Mouse (Mus musculus) embryonic facial prominence, embryonic 14.5 days (tissue): ENCODE measurements at regions not wholly inside any gene's neighbourhood (a gene's known extent, or its start where the extent isn't known, plus 50 kb on each side); places are given as distances from the start of the nearest gene placed in this dataset.
A peak's percentile ranks its signal among the peaks of the same experiment; 100 is the strongest.

Source experiments
- ATAC-seq: fragments of 200-750 bp; cut with Nextera tagmentation; 2 replicates; pipeline ENCODE4 v1.8.0; 2017; ENCODE audit warnings: low read depth, moderate number of reproducible peaks, moderate TSS enrichment
- DNase-seq: peaks from one replicate; pipeline ENCODE4 v3.0.0-alpha.2; 2015; ENCODE audit warnings: low spot score
- H3K27ac ChIP-seq: fragments of 300-500 bp; sonication (generic); replicated peaks from 2 replicates; pipeline ENCODE4 v1.5.1; 2014; ENCODE audit warnings: low read depth, mild to moderate bottlenecking, low read length, moderate library complexity
- H3K27me3 ChIP-seq: fragments of 300-500 bp; sonication (generic); replicated peaks from 2 replicates; pipeline ENCODE4 v1.6.1; 2014; ENCODE audit warnings: low read length; ENCODE audit not compliant: control insufficient read depth, insufficient read depth
- H3K36me3 ChIP-seq: fragments of 300-500 bp; sonication (generic); 2 replicates; pipeline ENCODE4 v1.6.1; 2014; ENCODE audit warnings: low read length, mixed read lengths; ENCODE audit not compliant: control insufficient read depth, insufficient read depth
- H3K4me1 ChIP-seq: fragments of 300-500 bp; sonication (generic); 2 replicates; pipeline ENCODE4 v1.6.1; 2014; ENCODE audit warnings: antibody characterized with exemption, low read length; ENCODE audit not compliant: control insufficient read depth, insufficient read depth
- H3K4me2 ChIP-seq: fragments of 300-500 bp; sonication (generic); 2 replicates; pipeline ENCODE4 v1.6.1; 2014; ENCODE audit warnings: low read depth, mild to moderate bottlenecking, low read length, moderate library complexity, mixed read lengths
- H3K4me3 ChIP-seq: fragments of 300-500 bp; sonication (generic); 2 replicates; pipeline ENCODE4 v1.5.1; 2014; ENCODE audit warnings: low read depth, mild to moderate bottlenecking, low read length
- H3K9ac ChIP-seq: fragments of 300-500 bp; sonication (generic); 2 replicates; pipeline ENCODE4 v1.6.1; 2014; ENCODE audit warnings: low read depth, mild to moderate bottlenecking, low read length, moderate library complexity, mixed read lengths
- H3K9me3 ChIP-seq: fragments of 300-500 bp; sonication (generic); 2 replicates; pipeline ENCODE4 v1.6.1; 2016; ENCODE audit warnings: low read length; ENCODE audit not compliant: control insufficient read depth
- WGBS: fragments of 180-500 bp; shearing (Covaris S2); extraction: QIAGEN DNeasy Blood & Tissue Kit; methylation state at CpG from one replicate; pipeline ENCODE4 v1.1.7; 2014; 5-methylcytosine and 5-hydroxymethylcytosine counted together

DNA sequence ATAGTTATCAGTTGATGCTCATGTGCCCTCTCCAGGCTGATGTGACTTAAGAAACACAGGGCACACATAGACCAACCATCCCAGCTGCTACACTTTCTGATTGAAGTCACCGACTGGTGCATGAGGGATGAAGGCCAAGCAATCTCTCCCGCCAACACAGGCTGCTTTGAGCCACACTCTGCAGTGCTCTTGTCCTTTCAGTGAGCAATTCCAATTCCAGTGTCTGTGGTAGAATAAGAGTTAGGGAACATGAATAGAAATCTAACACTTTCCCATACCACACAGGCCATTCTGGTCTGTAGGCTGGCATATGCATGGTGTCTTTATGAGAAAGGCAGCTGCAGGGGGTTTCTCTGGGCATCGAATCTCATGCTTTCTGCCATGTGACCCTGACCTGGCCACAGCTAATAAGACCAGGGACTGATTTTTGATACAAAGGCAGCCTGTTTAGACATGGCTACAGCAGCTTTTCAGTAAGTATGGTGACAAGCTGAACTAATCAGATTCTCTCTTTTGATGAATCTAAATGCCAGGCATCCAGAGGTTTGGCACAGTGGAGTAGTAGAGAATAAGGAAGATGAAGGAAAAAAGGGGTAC lies 190.5 kb upstream of the Xrcc4 start:
- H3K4me1 ChIP-seq = no peaks in the 10 kb centered on the region
- no peak overlapping the region for H3K4me2 ChIP-seq
- H3K9ac ChIP-seq = no peak overlapping the region
- no peak overlapping the region for H3K4me3 ChIP-seq
- 55% methylated on average over 3 of the region's 3 CpGs for WGBS
- no peaks in the 10 kb centered on the region for H3K27me3 ChIP-seq
- ATAC-seq (peak; percentile 44), DNase-seq (peak; percentile 8)
- H3K27ac ChIP-seq = no peak overlapping the region
- H3K36me3 ChIP-seq = no peaks in the 10 kb centered on the region
- H3K9me3 ChIP-seq = peaks cover 4% of the 10 kb centered on the region; the same call in 1 of the 2 replicates

DNA sequence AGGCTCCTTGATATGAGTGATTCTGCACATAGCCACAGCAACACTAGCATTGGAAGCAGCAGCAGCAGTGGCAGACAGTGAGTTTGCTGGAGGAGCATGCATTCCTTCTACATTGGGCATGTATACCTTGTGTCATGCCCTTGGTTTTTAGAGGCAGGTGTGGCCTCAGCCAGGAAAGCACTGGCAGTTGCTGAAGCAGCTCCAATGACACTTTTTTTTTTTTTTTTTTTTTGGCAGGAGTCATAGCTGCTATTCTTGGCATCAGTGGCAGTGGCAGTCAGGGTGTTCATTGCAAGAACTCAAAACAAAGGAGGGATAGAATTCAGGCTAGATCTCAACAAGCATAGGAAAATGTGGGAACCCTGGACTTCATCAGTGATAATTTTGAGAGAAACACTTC lies 189.9 kb upstream of the Xrcc4 start:
- peaks cover 2% of the 10 kb centered on the region; the same call in 1 of the 2 replicates for H3K9me3 ChIP-seq
- no peak overlapping the region for H3K4me3 ChIP-seq
- DNase-seq = peak; percentile 35
- H3K4me1 ChIP-seq = no peaks in the 10 kb centered on the region
- H3K4me2 ChIP-seq = no peak overlapping the region
- H3K9ac ChIP-seq = no peak overlapping the region
- ATAC-seq = peak; percentile 47; the same call in 1 of the 2 replicates
- H3K27ac ChIP-seq = no peak overlapping the region
- H3K27me3 ChIP-seq = no peaks in the 10 kb centered on the region
- no peaks in the 10 kb centered on the region for H3K36me3 ChIP-seq

DNA sequence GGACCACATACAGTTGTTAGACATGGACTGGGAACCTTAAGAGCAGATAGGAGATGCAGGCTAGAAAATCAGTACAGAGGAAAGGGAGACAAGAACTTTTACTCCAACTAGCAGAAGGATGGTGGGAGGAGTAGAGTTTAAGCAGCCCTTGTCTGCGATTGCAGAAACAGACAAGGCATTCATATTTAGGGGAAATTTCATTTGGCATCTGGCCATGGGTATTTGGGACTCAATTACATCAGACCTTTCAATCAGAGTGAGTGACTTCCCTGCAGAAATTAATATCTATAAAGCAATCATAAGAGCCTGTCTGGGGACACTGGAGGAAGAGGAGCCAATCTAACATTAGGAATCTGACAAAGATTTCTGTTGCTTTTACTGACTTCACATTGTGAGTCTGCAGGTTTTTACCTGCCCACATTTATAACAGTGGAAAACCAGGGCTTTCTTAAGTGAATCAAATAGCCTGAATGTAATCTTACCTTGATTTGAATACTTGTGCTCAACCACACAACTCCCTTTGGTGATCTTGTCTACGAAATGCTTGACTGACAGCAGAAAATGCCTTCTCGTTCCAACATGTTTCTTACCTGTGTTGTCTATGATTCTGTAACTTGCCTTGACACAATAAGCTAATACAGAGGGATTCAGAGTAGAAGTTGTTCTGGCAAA lies 169.8 kb upstream of the Xrcc4 start:
- H3K4me2 ChIP-seq = no peak overlapping the region
- H3K27me3 ChIP-seq = no peaks in the 10 kb centered on the region
- H3K36me3 ChIP-seq = no peaks in the 10 kb centered on the region
- peak; percentile 65 for ATAC-seq
- H3K4me1 ChIP-seq = no peaks in the 10 kb centered on the region
- H3K4me3 ChIP-seq = no peak overlapping the region
- H3K9me3 ChIP-seq = 0 out of 2 replicates have a peak, but pooled peaks cover 3% of the 10 kb centered on the region
- H3K27ac ChIP-seq = peak overlapping the region; percentile 22; the same call in 1 of the 2 replicates
- no peak overlapping the region for H3K9ac ChIP-seq
- 67% methylated on average over 3 of the region's 3 CpGs for WGBS
- peak; percentile 76 for DNase-seq

DNA sequence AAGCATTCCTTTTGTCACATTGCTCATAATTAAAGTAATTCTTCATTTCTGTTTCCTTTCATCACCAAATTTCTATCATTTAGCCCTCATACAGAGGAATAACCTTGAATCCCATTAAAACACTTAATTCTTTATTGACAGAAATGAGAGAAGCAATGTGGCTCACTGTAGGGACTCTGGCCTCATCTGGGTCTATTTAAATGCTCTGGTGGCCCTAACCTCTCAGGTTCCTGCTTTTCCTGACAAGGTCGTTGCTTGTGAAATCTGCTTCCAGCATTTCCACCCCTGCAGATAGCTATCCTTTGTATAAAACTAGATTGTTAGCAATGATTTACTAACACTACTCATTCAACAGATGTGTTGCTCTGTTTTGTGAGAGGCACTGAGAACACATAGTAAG lies 163.6 kb upstream of the Xrcc4 start:
- no peak overlapping the region for H3K4me2 ChIP-seq
- H3K4me1 ChIP-seq = no peaks in the 10 kb centered on the region
- H3K27me3 ChIP-seq = no peaks in the 10 kb centered on the region
- no peaks in the 10 kb centered on the region for H3K36me3 ChIP-seq
- no peak for ATAC-seq
- H3K27ac ChIP-seq = no peak overlapping the region
- DNase-seq = no peak
- no peaks in the 10 kb centered on the region for H3K9me3 ChIP-seq
- H3K9ac ChIP-seq = no peak overlapping the region
- H3K4me3 ChIP-seq = no peak overlapping the region
- WGBS = 2% methylated on average over 1 of the region's 1 CpGs

DNA sequence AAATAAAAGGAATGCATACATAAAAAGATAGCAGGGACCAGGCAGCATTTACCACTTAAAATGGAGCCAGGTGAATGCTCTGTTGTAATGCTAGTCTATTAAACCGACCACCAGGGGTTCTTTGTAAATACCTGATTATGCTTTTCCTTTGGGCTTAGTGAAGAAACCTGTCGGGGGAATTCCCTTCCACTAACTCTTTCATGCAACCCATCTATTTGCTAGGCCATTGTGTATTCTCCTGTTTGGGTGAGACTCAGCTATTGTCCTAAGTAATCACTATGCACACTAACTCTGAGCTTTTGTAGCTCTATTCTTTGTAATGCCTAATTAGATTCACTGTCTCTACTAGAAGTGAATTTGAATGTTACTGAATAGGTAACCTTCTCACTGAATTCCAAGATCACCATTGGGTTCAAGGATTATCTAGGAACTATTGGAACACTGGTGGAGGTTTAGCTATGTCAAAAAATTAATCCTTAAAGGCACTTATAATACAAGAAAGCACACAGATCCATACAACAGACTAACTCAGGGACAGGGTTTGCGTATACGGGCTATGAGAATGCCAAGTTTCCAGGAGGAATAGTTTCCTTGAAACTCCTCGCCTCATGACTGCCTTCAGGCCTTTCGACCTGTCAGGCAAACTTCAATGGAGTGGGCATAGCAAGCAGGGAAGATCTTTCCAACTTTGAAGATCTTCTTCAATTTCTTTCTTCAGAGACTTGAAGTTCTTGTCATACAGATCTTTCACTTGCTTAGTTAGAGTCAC lies 156.8 kb upstream of the Xrcc4 start:
- Histone ChIP-seq H3K27me3 (no peaks in the 10 kb centered on the region), H3K4me2 (no peak overlapping the region), H3K9ac (no peak overlapping the region), H3K27ac (no peak overlapping the region), H3K4me1 (no peaks in the 10 kb centered on the region), H3K4me3 (no peak overlapping the region), H3K9me3 (peaks cover 8% of the 10 kb centered on the region; the same call in 1 of the 2 replicates), H3K36me3 (no peaks in the 10 kb centered on the region)
- ATAC-seq (no peak), DNase-seq (no peak)
- 87% methylated on average over 6 of the region's 6 CpGs for WGBS

DNA sequence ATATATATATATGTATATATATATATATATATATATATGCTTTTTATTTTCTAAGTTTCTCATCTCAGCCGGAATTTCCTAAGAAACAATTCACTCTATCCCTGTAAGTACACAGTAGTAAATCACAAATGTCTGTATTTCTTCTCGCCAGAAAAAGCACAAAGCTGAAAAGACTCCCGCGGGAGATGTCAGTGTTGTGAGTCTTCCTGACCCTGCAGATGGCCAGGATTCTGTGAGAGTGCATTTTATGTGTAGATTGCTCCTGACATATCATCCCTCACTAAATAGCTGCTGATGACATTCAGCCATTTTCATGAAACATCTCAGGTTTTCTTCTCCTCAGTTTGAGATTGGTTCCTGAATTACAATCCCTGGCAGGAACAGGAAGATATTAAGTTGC lies 148.9 kb upstream of the Xrcc4 start:
- 32% methylated on average over 4 of the region's 4 CpGs for WGBS
- Histone ChIP-seq H3K27ac (no peak overlapping the region), H3K27me3 (no peaks in the 10 kb centered on the region), H3K36me3 (no peaks in the 10 kb centered on the region), H3K4me1 (no peaks in the 10 kb centered on the region), H3K4me3 (no peak overlapping the region), H3K9me3 (no peaks in the 10 kb centered on the region), H3K4me2 (no peak overlapping the region), H3K9ac (no peak overlapping the region)
- no peak for ATAC-seq
- DNase-seq = peak; percentile 58

DNA sequence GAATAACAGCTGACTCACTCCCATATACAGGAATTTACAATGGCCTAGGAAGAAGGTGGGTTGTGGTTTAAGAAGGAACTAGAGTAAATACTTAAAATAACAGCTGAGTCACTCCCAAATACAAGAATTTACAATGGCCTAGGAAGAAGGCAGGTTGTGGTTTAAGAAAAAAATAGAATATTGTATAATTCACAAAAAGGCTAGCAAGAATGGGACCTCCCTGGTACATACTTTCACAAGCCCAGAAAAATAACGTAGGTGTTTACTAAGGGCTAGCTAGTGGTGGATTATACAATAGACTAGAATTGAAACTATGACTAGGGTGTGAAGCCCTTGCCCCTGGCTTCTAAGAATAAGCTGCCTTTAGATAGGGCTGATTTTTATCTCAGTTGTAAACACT lies 144.6 kb upstream of the Xrcc4 start:
- Histone ChIP-seq H3K27me3 (no peaks in the 10 kb centered on the region), H3K27ac (no peak overlapping the region), H3K4me1 (no peaks in the 10 kb centered on the region), H3K36me3 (no peaks in the 10 kb centered on the region), H3K4me3 (no peak overlapping the region), H3K4me2 (no peak overlapping the region), H3K9ac (no peak overlapping the region), H3K9me3 (no peaks in the 10 kb centered on the region)
- DNase-seq (no peak), ATAC-seq (no peak)
- WGBS = 86% methylated on average over 1 of the region's 1 CpGs

DNA sequence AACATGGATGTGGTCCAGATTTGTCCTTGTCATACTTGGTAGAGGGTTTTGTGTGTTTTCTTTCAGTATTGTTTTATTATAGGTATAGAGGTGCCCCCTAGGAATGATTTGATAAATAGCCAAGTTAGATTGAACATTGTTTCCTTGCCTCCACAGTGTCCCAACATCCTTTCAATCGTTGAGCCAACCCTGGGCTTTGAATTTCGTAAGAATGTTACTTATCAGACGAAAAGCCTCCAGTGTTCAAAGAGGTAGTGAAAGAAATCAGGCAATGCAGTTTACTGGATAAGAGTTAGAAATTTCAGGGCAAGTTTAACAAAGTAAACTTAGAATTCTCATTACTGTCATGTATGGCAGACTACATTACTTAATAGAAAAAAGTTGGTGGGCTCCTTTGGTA lies 144.2 kb upstream of the Xrcc4 start:
- no peaks in the 10 kb centered on the region for H3K36me3 ChIP-seq
- no peak overlapping the region for H3K4me3 ChIP-seq
- no peak for DNase-seq
- H3K9ac ChIP-seq = no peak overlapping the region
- no peak overlapping the region for H3K4me2 ChIP-seq
- ATAC-seq = no peak
- no peak overlapping the region for H3K27ac ChIP-seq
- H3K4me1 ChIP-seq = no peaks in the 10 kb centered on the region
- WGBS = 86% methylated on average over 3 of the region's 3 CpGs
- H3K9me3 ChIP-seq = no peaks in the 10 kb centered on the region
- no peaks in the 10 kb centered on the region for H3K27me3 ChIP-seq
